In the genomic region with DNA sequence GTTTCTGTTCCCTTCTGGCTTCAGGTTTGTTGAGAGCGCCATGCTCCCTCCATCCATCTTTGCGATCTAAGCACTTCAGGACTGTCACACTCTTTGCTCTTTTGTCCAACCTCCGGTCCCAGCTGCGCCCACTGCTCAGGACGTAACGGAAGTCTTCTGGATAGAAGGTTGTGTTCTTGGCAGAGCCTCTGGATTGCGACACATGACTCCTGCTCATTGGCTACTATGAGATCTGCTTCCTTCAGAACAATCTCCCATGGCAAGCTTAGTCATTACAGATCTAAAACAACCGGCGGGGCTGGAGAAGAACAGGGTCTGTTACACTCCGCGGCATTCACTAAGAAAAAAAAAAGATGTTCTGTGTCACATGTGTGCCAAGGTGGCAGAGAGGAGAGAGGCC, we compare ENCODE assay signal across 19 mouse cellular contexts.
A peak's percentile ranks its signal among the peaks of the same experiment; 100 is the strongest.
DNase-seq lines count a peak whose midpoint lies in the region; ATAC-seq and TF ChIP-seq lines count a peak whose summit lies in the region.
"Had no signal": no experiment of that assay in that cellular context is flagged by ENCODE, and none has a peak within 500 bp of the region (broad histone marks: within the 10 kb centered on the region; RNA-seq: fewer than 3 reads in every experiment).

No protein-coding gene starts in this region.

- H3K36me3 ChIP-seq in heart, embryonic 10.5 days = no peaks in the 10 kb centered on the region
- no peaks in the 10 kb centered on the region for H3K36me3 ChIP-seq in lung, postnatal 0 days (ENCODE audit: insufficient read depth, low read length)
- H3K36me3 ChIP-seq: embryonic facial prominence, embryonic 13.5 days; forebrain, embryonic 10.5 days; heart, embryonic 13.5 days; hindbrain, embryonic 12.5 days had no signal

- WGBS in heart, embryonic 10.5 days = 91% methylated on average over 11 of the region's 11 CpGs
- WGBS in lung, postnatal 0 days = 82% methylated on average over 11 of the region's 11 CpGs

- TF ChIP-seq EP300 in lung, postnatal 0 days (IDR thresholded peaks at IDR 0.05) = no peak

- peaks cover 46% of the 10 kb centered on the region for H3K4me1 ChIP-seq in heart, embryonic 10.5 days
- no peaks in the 10 kb centered on the region for H3K4me1 ChIP-seq in lung, postnatal 0 days (ENCODE audit: insufficient read depth, low read depth, low read length)

- no peak overlapping the region for H3K9ac ChIP-seq in lung, postnatal 0 days (replicated peaks; ENCODE audit: low read depth)
- H3K9ac ChIP-seq: embryonic facial prominence, embryonic 13.5 days; heart, embryonic 13.5 days; hindbrain, embryonic 12.5 days had no signal

- ATAC-seq in lung, postnatal 0 days = peak; percentile 37; the same call in 1 of the 2 replicates
- ATAC-seq in erythroid progenitor cell, adult 5-6 weeks (replicated peaks; ENCODE audit: low FRiP score, poor library complexity, severe bottlenecking) = no peak
- ATAC-seq: forebrain, embryonic 14.5 days; hindbrain, embryonic 16.5 days; inflammation-experienced regulatory T-cells, adult 6 months had no signal

- no peak overlapping the region for H3K27ac ChIP-seq in heart, embryonic 10.5 days
- H3K27ac ChIP-seq in lung, postnatal 0 days (ENCODE audit: low read length) = no peak overlapping the region
- H3K27ac ChIP-seq: embryonic facial prominence, embryonic 13.5 days; forebrain, embryonic 10.5 days; heart, embryonic 13.5 days; hindbrain, embryonic 12.5 days had no signal

- TF ChIP-seq CTCF in lung, postnatal 0 days (IDR thresholded peaks at IDR 0.05) = no peak

- no peaks in the 10 kb centered on the region for H3K9me3 ChIP-seq in heart, embryonic 10.5 days
- H3K9me3 ChIP-seq in lung, postnatal 0 days (ENCODE audit: low read length) = no peaks in the 10 kb centered on the region
- H3K9me3 ChIP-seq: embryonic facial prominence, embryonic 13.5 days; forebrain, embryonic 10.5 days; heart, embryonic 13.5 days; hindbrain, embryonic 12.5 days had no signal

- H3K27me3 ChIP-seq in heart, embryonic 10.5 days (ENCODE audit: insufficient read depth, poor library complexity, severe bottlenecking) = peaks cover 39% of the 10 kb centered on the region
- H3K27me3 ChIP-seq in lung, postnatal 0 days (replicated peaks; ENCODE audit: insufficient read depth, low read length) = no peaks in the 10 kb centered on the region
- H3K27me3 ChIP-seq: hindbrain, embryonic 12.5 days had no signal

- DNase-seq in adrenal gland, postnatal 14 days = peak; percentile 24
- DNase-seq in adrenal gland, adult 18-20 months (ENCODE audit: low spot score in 2 of 2) = no peak
- DNase-seq in heart, adult 8-10 months (ENCODE audit: low spot score) = peak; percentile 29
- no peak for DNase-seq in heart, embryonic 10.5 days (ENCODE audit: low spot score)
- peak; percentile 59 for DNase-seq in lung, postnatal 0 days (ENCODE audit: low spot score)
- no peak for DNase-seq in lung, postnatal 25 days (ENCODE audit: low spot score)
- DNase-seq: adrenal gland, postnatal 25 days; cerebellum, adult 18-20 months; cerebellum, adult 9-11 months; cerebellum, postnatal 36 days; gastrocnemius, postnatal 36 days had no signal

- H3K4me3 ChIP-seq in heart, embryonic 10.5 days = no peak overlapping the region
- H3K4me3 ChIP-seq in lung, postnatal 0 days (ENCODE audit: low read depth, low read length) = no peak overlapping the region
- H3K4me3 ChIP-seq: embryonic facial prominence, embryonic 13.5 days; forebrain, embryonic 10.5 days; heart, embryonic 13.5 days; hindbrain, embryonic 12.5 days had no signal

- H3K4me2 ChIP-seq in lung, postnatal 0 days (replicated peaks; ENCODE audit: low read depth, low read length) = no peak overlapping the region
- H3K4me2 ChIP-seq: embryonic facial prominence, embryonic 13.5 days; heart, embryonic 13.5 days; hindbrain, embryonic 12.5 days had no signal

Comparison
In these comparisons a context has a peak if more than half of its experiments do, and no peak if none do; other contexts are left out.
1. DNase-seq: peak in adrenal gland, postnatal 14 days (single experiment), heart, adult 8-10 months (single experiment) and lung, postnatal 0 days (single experiment); none in adrenal gland, adult 18-20 months (0 of 2), heart, embryonic 10.5 days (single experiment) and lung, postnatal 25 days (single experiment).